Mouse (Mus musculus) mouse embryonic stem cell (cell line): Measurements from ENCODE around the gene Sqstm1.

Source experiments
- in situ Hi-C, 2 experiments: fragments of 300-500 bp; cut with MboI; formaldehyde crosslinking; loops; 1 replicate in 1 of 2; 3 replicates in 1 of 2; pipeline ENCODE4 v1.14.3; 2019 to 2020; ENCODE audit warnings: low sequenced_read_pairs in 2 of 2, low pct_unique_long_range_greater_than_20kb in 1 of 2, mixed read lengths in 1 of 2; ENCODE audit not compliant: unreplicated experiment in 1 of 2

Sqstm1 gene

GRCm38 (mm10) chr11:50210505-50211151 is at the start of gene Sqstm1, which contains the start of gene Mgat4b:
Sqstm1 (minus strand) TSS chr11:50210827.
Mgat4b (plus strand) TSS chr11:50210890.
- in situ Hi-C loops, result no loop called here

GRCm38 (mm10) chr11:50258310-50258709 is 47.7 kb upstream of the Sqstm1 start:
- in situ Hi-C loops, result no loop called here

DNA sequence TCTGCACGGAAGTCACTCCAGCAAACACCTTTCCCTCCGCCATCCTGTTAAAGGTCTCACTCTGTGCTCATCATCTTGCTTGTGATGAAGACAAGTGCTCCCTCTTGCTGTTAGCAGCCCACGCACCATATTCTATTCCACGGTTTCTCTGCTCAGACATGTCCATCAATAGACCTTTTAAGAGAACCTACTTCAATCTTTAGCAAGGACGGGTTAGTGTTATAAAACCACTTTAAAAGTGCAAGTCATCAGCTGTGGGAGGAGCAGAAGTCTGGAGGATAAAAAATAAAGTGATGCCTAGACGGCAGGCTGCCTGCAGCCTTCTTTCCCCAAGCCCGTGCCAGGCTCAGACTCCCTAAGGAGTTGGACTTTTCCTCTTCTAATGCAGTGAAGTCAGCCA is 46.0 kb upstream of the Sqstm1 start:
- in situ Hi-C loops, result no loop called here

DNA sequence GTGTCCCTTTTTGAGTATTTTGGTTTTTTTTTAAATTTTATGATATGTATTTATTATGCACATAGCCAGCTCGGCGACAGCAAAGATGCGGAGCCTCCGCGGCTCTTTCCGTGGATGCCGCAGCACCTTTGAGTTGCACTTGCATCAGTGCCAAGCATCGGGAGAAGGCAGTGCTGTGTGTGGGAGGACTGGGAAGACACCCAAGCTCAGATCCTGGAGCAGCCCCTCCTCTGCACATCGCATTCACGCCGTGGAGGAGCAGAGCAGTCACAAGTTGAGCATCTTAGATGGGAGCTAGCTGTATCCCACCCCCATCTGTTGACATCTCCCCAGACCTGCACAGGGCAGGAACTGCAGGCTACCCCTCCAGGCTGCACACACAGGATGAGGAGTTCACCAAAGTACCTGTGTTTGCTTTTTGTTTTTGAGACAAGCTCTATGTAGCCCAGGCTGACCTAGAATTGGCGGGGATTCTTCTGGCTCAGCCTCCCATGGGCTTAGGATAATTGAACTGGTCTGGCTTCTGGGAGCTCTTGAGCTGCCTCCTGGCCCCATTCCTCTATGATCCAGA is 43.5 kb upstream of the Sqstm1 start:
- in situ Hi-C loops, result no loop called here

DNA sequence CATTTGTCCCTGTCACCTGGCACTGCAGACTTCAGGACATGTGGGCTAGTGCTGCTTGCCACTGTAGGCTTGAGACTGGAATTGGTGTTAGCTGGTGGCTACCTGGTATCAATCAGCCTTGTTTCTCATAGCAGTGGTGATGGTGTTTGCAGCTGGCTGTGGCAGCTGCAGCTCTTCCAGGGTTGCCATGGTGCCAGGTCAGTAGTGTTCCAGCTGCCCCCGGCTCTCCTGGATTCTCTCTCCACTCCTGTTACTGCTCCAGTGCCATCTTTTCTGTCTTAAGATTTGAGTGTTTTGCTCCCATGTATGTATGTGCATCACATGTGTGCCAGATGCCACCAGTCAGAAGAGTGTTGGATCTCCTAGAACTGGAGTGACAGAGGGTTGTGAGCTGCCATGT is 42.8 kb upstream of the Sqstm1 start:
- in situ Hi-C loops, result no loop called here

DNA sequence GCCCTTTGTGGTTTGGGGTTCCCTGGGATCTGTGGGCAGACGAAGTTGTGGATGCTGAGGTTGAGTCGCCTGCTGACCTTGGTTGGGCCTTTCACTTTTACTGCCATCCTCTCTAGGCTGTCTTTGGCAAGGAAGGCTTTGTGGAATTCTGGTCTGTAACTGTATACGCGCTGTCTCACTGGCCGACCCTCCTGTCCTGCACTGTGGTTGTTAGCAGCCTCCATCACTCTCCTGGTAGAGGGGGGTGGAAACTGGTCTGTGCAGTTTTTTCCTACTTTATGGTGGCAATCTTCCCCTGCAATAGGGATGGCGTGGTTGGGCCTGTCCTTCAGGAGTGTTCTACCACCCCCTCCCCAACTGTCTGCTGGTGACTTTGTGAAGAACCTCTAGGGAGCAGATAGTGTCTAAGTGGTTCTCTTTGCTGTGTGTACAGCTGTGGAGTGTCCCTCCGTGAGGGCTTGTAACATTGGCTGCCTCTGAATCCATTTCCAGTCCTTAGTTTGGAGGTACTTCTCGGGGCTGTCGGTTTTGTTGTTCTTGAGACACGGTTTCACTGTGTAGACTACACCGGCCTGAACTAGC is 42.1 kb upstream of the Sqstm1 start:
- in situ Hi-C loops, result no loop called here

DNA sequence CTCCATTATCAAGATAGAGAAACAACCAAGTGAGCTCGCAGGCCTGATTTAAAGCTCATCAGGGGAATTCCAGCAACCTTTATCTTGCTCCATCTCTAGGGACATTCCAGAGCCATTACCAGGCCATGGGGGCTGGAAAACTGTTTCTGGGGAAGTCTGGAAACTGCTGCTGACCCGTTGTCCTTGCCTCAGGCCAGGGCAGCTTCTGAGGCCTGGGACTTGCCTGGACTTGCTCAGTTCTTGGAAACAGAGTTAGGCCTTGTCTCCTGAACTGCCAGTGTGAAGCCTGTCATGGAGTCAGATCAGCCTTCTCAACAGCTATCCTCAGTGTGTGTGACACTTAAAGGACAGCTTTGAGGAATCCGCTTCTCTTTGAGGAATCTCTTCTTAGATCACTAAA is 41.5 kb upstream of the Sqstm1 start:
- in situ Hi-C loops, result no loop called here

DNA sequence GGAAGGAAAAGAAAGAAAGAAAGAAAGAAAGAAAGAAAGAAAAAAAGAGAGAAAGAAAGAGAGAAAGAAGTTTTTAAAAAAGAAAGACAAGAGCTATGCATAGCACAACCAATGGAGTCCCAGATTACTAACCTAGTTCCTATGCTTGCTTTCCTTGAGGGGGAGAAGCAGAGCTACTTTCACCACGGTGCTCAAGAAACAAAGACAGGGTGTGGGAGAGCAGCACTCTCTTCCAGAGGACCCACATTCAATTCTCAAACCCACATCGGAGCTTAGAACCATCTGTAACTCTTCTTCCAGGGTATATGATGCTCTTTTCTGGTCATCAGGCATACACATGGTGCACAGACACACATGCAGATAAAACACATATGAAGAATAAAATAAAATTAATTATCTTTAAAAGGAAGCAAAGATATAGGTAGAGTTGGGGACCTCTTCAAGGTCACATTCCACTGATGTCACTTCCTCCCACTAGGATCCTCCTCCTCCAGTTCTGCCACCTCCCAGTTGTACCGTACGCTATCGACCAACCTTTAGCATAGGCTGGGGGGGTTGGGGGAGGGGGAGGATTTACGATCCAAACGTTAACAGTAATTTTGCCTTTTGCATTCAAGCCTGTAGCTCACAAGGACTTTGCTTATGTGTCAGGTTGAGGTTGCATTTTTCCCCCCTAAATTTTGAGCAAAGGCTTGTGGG is 38.0 kb upstream of the Sqstm1 start:
- in situ Hi-C loops, result no loop called here

GRCm38 (mm10) chr11:50245269-50245668 is 34.6 kb upstream of the Sqstm1 start:
- in situ Hi-C loops, result no loop called here

GRCm38 (mm10) chr11:50243926-50244325 is 33.3 kb upstream of the Sqstm1 start:
- in situ Hi-C loops, result no loop called here

- in situ Hi-C loops, result no loop called here
These were observed 29.7 kb upstream of the Sqstm1 start for GRCm38 (mm10) chr11:50240235-50240911.

GRCm38 (mm10) chr11:50238821-50239791 is 28.5 kb upstream of the Sqstm1 start:
- in situ Hi-C loops, result no loop called here

DNA sequence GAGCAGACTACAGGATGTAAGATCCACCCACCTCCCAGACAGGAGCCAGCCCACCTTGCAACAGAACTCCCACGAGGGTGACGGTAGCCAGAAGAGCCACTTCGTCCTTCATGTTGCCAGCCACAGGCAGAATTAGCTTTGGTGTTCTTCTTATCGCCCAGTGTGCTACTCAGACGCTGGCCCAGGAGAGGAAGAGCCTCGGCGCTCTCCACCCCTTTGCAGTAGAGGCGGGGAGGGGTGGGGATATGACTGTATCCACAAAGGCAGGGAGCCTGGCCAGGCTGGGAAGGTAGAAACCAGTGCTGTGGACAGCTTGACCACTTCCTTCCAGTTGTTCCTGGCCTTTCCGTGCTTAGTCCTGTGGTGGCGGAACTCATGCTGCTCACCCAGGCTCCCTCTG is 27.7 kb upstream of the Sqstm1 start, which contains the start of gene Ltc4s:
Ltc4s (minus strand) TSS at position 293 of the 400 bp plus-strand sequence.
- in situ Hi-C loops, result no loop called here

DNA sequence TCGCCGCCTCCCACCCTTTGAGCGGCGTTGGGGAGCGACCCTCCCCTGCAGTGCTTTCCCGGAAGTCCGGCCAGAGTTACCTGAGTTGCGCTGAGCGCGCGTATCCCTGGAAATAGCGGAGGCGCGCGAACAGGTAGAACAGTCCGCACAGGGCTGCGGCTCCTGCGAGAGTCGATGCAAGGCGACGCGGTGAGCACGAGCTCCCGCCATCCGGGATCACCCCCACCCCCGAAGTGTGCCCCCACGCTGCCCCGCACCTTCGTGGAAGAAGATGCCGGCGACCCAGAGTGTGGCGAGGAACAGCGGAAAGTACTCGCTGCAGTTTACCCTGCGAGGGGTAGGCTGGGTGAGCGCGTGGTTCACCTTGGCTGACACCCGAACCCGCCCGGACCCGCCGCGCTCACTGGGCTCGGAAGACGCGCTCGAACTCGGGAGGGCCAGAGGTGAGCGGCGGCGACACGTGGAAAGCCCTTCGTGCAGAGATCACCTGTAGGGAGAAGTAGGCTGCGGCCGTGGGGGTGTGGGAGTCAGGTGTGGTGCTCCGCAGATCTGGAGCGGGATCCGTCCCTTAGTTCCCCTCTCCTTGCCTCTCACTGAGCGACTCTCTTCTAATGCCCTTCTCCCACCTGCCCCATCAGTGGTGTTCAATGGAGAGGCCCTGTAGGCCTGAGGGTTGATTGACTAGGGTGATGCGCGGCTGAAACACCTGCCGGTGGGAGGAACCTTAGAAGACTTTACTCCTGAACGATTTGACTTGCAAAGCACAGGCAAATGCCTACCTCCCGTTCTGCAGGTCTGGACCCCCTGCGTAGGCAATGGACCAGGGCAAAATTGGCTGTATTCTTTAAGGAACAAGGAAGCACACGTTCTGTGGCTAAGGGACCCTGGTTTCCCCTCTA is 26.6 kb upstream of the Sqstm1 start:
- in situ Hi-C loops, result no loop called here

DNA sequence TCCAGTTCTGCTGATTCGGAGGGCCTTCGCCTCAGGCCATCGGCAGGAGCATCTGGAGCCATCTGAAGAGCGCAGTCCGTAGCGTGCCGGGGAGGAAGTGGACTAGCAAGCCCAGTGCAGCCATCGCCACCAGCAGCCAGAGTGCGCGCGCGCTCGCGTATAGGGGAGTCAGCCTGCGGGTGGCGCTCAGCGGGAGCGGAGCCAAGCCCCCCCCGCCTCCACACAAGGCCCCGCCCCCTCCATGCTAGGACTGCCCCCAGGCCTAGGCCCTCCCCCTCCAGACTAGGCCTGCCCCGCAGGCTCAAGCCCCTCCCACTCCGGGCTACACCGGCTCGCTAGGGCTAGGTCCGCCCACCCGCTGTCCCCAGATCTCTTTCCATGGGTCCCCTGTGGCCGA is 25.9 kb upstream of the Sqstm1 start:
- in situ Hi-C loops, result no loop called here

DNA sequence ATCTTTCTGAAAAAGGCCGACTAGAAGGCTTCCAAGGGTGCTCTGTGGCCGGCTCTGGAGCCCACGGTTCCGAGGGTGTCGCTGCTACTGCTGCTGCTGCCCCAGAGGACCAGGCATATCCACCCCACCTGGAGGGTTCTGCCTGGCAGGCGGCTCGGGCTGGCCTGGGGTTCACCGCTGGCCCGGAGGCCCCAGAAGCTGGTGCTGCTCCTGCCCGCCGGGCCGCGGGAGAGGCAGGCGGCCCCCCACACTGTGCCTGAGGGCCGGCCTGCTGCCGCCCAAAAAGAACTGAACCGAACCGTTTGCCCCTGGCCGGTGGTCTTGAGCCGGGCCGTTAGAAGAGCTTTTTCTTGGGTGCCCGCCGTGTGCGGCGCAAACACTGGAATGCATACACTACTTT is 24.0 kb upstream of the Sqstm1 start:
- in situ Hi-C loops, result no loop called here

- in situ Hi-C loops, result no loop called here
These were observed 23.4 kb upstream of the Sqstm1 start for GRCm38 (mm10) chr11:50233993-50234392.
